Mouse (Mus musculus) heart, embryonic 10.5 days (tissue): ENCODE results near the gene Zfp575. TPM values are rescaled to one million over a fixed set of nuclear protein-coding genes. Genes with fewer than 3 reads are reported as not detected.

Experiments used
- DNase-seq: peaks from one replicate; pipeline ENCODE4 v3.0.0-alpha.2; 2017; ENCODE audit warnings: low spot score
- H3K27ac ChIP-seq: fragments of 300-500 bp; sonication (generic); 2 replicates; pipeline ENCODE4 v1.5.1; 2016; ENCODE audit warnings: mild to moderate bottlenecking
- H3K27me3 ChIP-seq: fragments of 300-500 bp; sonication (generic); 2 replicates; pipeline ENCODE4 v1.6.1; 2016; ENCODE audit warnings: mild to moderate bottlenecking; ENCODE audit not compliant: poor library complexity, insufficient read depth, severe bottlenecking
- H3K36me3 ChIP-seq: fragments of 300-500 bp; sonication (generic); 2 replicates; pipeline ENCODE4 v1.6.1; 2016; ENCODE audit warnings: mild to moderate bottlenecking, moderate library complexity
- H3K4me1 ChIP-seq: fragments of 300-500 bp; sonication (generic); 2 replicates; pipeline ENCODE4 v1.6.1; 2016; ENCODE audit warnings: mild to moderate bottlenecking
- H3K4me3 ChIP-seq: fragments of 300-500 bp; sonication (generic); 2 replicates; pipeline ENCODE4 v1.5.1; 2016; ENCODE audit warnings: mild to moderate bottlenecking, moderate library complexity
- H3K9me3 ChIP-seq: fragments of 300-500 bp; sonication (generic); 2 replicates; pipeline ENCODE4 v1.6.1; 2016; ENCODE audit warnings: mild to moderate bottlenecking, moderate library complexity
- whole genome bisulfite sequencing: fragments of 180-500 bp; shearing (Covaris S2); methylation state at CpG from one replicate; pipeline ENCODE4 v1.1.7; 2016; 5-methylcytosine and 5-hydroxymethylcytosine counted together
- polyA plus RNA-seq: library from polyadenylated mRNA; unstranded; fragments of >200 nt; fragmentation: Nextera tagmentation; extraction: Ambion mirVana; gene quantifications from 2 replicates; pipeline ENCODE4 v1.2.1, GENCODE M21; 2016

Zfp575 gene
- polyA plus RNA-seq, 1 experiment from 2014 or later: 1.3 TPM

GRCm38 (mm10) chr7:24595464-24595863 lies 8.0 kb upstream of the Zfp575 start:
- no peak overlapping the region for H3K27ac ChIP-seq
- H3K4me1 ChIP-seq: peaks cover 11% of the 10 kb centered on the region
- H3K27me3 ChIP-seq: peaks cover 26% of the 10 kb centered on the region
- H3K36me3 ChIP-seq: no peaks in the 10 kb centered on the region
- no peaks in the 10 kb centered on the region for H3K9me3 ChIP-seq
- no peak overlapping the region for H3K4me3 ChIP-seq
- no peak for DNase-seq
- 61% methylated on average over 2 of the region's 2 CpGs for WGBS

- peak overlapping the region; percentile 71 for H3K4me3 ChIP-seq
Observed at GRCm38 (mm10) chr7:24594309-24594803, 6.9 kb upstream of the Zfp575 start.

GRCm38 (mm10) chr7:24593621-24594308 lies 6.3 kb upstream of the Zfp575 start:
- H3K4me1 ChIP-seq: peaks cover 11% of the 10 kb centered on the region
- peak; percentile 89 for DNase-seq
- H3K9me3 ChIP-seq: no peaks in the 10 kb centered on the region
- peaks cover 26% of the 10 kb centered on the region for H3K27me3 ChIP-seq
- no peaks in the 10 kb centered on the region for H3K36me3 ChIP-seq
- WGBS: 2% methylated on average over 38 of the region's 39 CpGs
- H3K27ac ChIP-seq: peak overlapping the region; percentile 85
- peak overlapping the region; percentile 71 for H3K4me3 ChIP-seq

More at GRCm38 (mm10) chr7:24594309-24594803, 6.9 kb upstream of the Zfp575 start:
- H3K36me3 ChIP-seq: no peaks in the 10 kb centered on the region
- DNase-seq: no peak
- peak overlapping the region; percentile 85; the same call in 1 of the 2 replicates for H3K27ac ChIP-seq
- H3K9me3 ChIP-seq: no peaks in the 10 kb centered on the region
- 1% methylated on average over 13 of the region's 13 CpGs for WGBS
- H3K4me1 ChIP-seq: peaks cover 11% of the 10 kb centered on the region
- peaks cover 26% of the 10 kb centered on the region for H3K27me3 ChIP-seq

GRCm38 (mm10) chr7:24592781-24593180 lies 5.3 kb upstream of the Zfp575 start:
- no peaks in the 10 kb centered on the region for H3K9me3 ChIP-seq
- WGBS: 82% methylated on average over 6 of the region's 6 CpGs
- DNase-seq: no peak
- H3K4me3 ChIP-seq: no peak overlapping the region
- H3K27me3 ChIP-seq: peaks cover 32% of the 10 kb centered on the region
- H3K27ac ChIP-seq: no peak overlapping the region
- H3K36me3 ChIP-seq: no peaks in the 10 kb centered on the region
- peaks cover 12% of the 10 kb centered on the region for H3K4me1 ChIP-seq

GRCm38 (mm10) chr7:24592163-24592562 lies 4.7 kb upstream of the Zfp575 start:
- no peak for DNase-seq
- Histone ChIP-seq H3K9me3 (no peaks in the 10 kb centered on the region), H3K4me1 (peaks cover 18% of the 10 kb centered on the region), H3K27ac (no peak overlapping the region), H3K4me3 (no peak overlapping the region), H3K27me3 (peaks cover 38% of the 10 kb centered on the region), H3K36me3 (no peaks in the 10 kb centered on the region)
- WGBS: 67% methylated on average over 4 of the region's 4 CpGs

GRCm38 (mm10) chr7:24591735-24592134 lies 4.3 kb upstream of the Zfp575 start:
- WGBS: 59% methylated on average over 5 of the region's 5 CpGs
- DNase-seq: no peak
- Histone ChIP-seq H3K27ac (no peak overlapping the region), H3K27me3 (peaks cover 42% of the 10 kb centered on the region), H3K4me3 (no peak overlapping the region), H3K4me1 (peaks cover 22% of the 10 kb centered on the region), H3K9me3 (no peaks in the 10 kb centered on the region), H3K36me3 (no peaks in the 10 kb centered on the region)

GRCm38 (mm10) chr7:24588336-24588735 lies 895 bp upstream of the Zfp575 start:
- Histone ChIP-seq H3K4me1 (peaks cover 10% of the 10 kb centered on the region), H3K27me3 (peaks cover 49% of the 10 kb centered on the region), H3K4me3 (no peak overlapping the region), H3K27ac (no peak overlapping the region), H3K9me3 (no peaks in the 10 kb centered on the region), H3K36me3 (no peaks in the 10 kb centered on the region)
- 81% methylated on average over 13 of the region's 13 CpGs for WGBS
- DNase-seq: no peak

- peaks cover 49% of the 10 kb centered on the region for H3K27me3 ChIP-seq
- no peaks in the 10 kb centered on the region for H3K9me3 ChIP-seq
- H3K27ac ChIP-seq: no peak overlapping the region
- no peaks in the 10 kb centered on the region for H3K36me3 ChIP-seq
- H3K4me1 ChIP-seq: peaks cover 10% of the 10 kb centered on the region
- 8% methylated on average over 8 of the region's 8 CpGs for WGBS
- H3K4me3 ChIP-seq: peak overlapping the region; percentile 60
- DNase-seq: no peak
Observed at GRCm38 (mm10) chr7:24586828-24587227, 613 bp downstream of the Zfp575 start.

- H3K4me3 ChIP-seq: no peak overlapping the region
- DNase-seq: no peak
- 26% methylated on average over 16 of the region's 16 CpGs for WGBS
- H3K27me3 ChIP-seq: peaks cover 45% of the 10 kb centered on the region
- no peaks in the 10 kb centered on the region for H3K9me3 ChIP-seq
- H3K27ac ChIP-seq: no peak overlapping the region
- peaks cover 10% of the 10 kb centered on the region for H3K4me1 ChIP-seq
- H3K36me3 ChIP-seq: no peaks in the 10 kb centered on the region
Observed at GRCm38 (mm10) chr7:24585995-24586394, 1.4 kb downstream of the Zfp575 start.

- H3K4me3 ChIP-seq: no peak overlapping the region
- H3K9me3 ChIP-seq: no peaks in the 10 kb centered on the region
- peaks cover 10% of the 10 kb centered on the region for H3K4me1 ChIP-seq
- peaks cover 45% of the 10 kb centered on the region for H3K27me3 ChIP-seq
- H3K36me3 ChIP-seq: no peaks in the 10 kb centered on the region
- no peak overlapping the region for H3K27ac ChIP-seq
- no peak for DNase-seq
- WGBS: 86% methylated on average over 6 of the region's 6 CpGs
Observed at GRCm38 (mm10) chr7:24584876-24585275, 2.6 kb downstream of the Zfp575 start.

- Histone ChIP-seq H3K27me3 (no peaks in the 10 kb centered on the region), H3K9me3 (no peaks in the 10 kb centered on the region), H3K27ac (no peak overlapping the region), H3K4me3 (no peak overlapping the region), H3K36me3 (peaks cover 6% of the 10 kb centered on the region), H3K4me1 (peaks cover 6% of the 10 kb centered on the region; the same call in 1 of the 2 replicates)
- DNase-seq: no peak
- WGBS: 89% methylated on average over 10 of the region's 10 CpGs
Observed at GRCm38 (mm10) chr7:24577811-24578210, 9.6 kb downstream of the Zfp575 start.

- Histone ChIP-seq H3K4me1 (peaks cover 6% of the 10 kb centered on the region; the same call in 1 of the 2 replicates), H3K36me3 (peaks cover 37% of the 10 kb centered on the region), H3K4me3 (no peak overlapping the region), H3K9me3 (no peaks in the 10 kb centered on the region), H3K27me3 (no peaks in the 10 kb centered on the region), H3K27ac (no peak overlapping the region)
- 62% methylated on average over 12 of the region's 12 CpGs for WGBS
- no peak for DNase-seq
Observed at GRCm38 (mm10) chr7:24574224-24574796, 13.1 kb downstream of the Zfp575 start.

GRCm38 (mm10) chr7:24572455-24572854 lies 15.0 kb downstream of the Zfp575 start:
- Histone ChIP-seq H3K27me3 (no peaks in the 10 kb centered on the region), H3K9me3 (no peaks in the 10 kb centered on the region), H3K4me3 (no peak overlapping the region), H3K27ac (no peak overlapping the region), H3K36me3 (peaks cover 49% of the 10 kb centered on the region), H3K4me1 (peaks cover 6% of the 10 kb centered on the region; the same call in 1 of the 2 replicates)
- WGBS: 56% methylated on average over 5 of the region's 5 CpGs
- no peak for DNase-seq
